Mouse (Mus musculus): ENCODE data around the gene Nagk.
"Not testable (repeated sequence)": the region's sequence is repeated elsewhere in the genome, so short reads cannot be mapped to it uniquely, and the experiment has no call there.

Nagk gene

GRCm38 (mm10) chr6:83794760-83795296 is at the start of gene Nagk:
Gene Nagk, plus strand, starts transcription at chr6:83794982.
- DNase-seq (ENCODE audit: low read depth, low spot score), result peak; percentile 93

DNA sequence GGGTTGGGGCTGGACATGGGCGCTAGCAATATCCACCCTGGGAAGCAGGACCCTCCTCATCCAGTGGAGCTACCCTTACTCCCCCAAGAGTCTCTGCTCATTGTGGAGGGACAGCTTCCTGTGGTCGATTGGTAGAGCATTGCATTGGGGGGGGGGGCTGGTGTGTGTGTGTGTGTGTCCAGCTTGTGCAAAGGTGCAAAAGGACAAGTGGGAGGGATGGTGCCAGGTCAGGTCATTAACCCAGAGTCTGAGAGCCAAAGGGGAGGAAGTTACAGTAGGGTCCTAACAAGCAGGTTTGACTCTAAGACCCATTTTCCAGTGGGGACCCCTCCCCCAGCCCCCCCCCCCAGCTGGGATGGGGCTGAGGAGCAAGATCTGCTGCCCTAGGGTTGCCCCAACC is 49.3 kb upstream of the Nagk start:
- DNase-seq (ENCODE audit: low read depth, low spot score), result no peak

GRCm38 (mm10) chr6:83749286-83749685 is 45.5 kb upstream of the Nagk start:
- DNase-seq (ENCODE audit: low read depth, low spot score), result no peak

GRCm38 (mm10) chr6:83750171-83750684 is 44.6 kb upstream of the Nagk start:
- peak; percentile 13 for DNase-seq (ENCODE audit: low read depth, low spot score)

DNA sequence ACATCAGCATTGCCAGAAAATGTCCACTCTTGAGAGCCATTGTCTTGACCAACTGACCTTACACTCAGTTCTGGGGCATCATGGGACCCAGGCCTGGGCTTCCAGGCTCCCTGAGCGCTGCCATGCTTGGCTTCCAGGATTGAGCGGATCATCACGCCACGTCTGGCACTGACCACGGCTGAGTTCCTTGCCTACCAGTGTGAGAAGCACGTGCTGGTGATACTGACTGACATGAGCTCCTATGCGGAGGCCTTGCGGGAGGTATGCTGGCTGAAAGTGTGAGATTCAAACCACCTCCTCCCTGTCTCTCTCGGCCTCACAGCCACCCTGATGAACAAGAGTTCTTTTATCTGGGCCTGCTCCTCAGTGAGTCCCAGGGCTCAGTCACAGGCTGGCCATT is 38.7 kb upstream of the Nagk start:
- no peak for DNase-seq (ENCODE audit: low read depth, low spot score)

DNA sequence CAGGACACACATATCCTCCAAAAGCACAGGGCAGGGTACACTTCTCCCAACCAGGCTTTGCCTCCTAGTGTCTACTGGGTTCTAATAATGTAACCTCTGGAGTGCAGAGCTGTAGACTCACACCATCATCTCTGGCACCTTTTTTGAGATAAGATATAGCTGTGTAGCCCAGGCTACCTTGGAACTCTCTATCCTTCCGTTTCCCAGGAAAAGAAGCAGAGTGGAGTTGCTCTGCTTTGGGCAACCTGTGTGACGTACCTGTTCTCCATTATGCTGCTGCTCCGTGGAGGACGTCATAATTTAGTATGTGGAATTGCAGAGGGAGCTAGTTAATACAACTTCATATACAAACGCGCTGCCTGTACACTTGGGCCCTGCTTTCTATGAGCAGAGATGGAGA is 32.4 kb upstream of the Nagk start, which contains the start of gene Ankrd53:
TSS of gene Ankrd53 (plus strand) at position 301 of the 400 bp plus-strand sequence.
- no peak for DNase-seq (ENCODE audit: low read depth, low spot score)

- DNase-seq (ENCODE audit: low read depth, low spot score), result no peak
Measured at GRCm38 (mm10) chr6:83762880-83763431, 31.8 kb upstream of the Nagk start.

DNA sequence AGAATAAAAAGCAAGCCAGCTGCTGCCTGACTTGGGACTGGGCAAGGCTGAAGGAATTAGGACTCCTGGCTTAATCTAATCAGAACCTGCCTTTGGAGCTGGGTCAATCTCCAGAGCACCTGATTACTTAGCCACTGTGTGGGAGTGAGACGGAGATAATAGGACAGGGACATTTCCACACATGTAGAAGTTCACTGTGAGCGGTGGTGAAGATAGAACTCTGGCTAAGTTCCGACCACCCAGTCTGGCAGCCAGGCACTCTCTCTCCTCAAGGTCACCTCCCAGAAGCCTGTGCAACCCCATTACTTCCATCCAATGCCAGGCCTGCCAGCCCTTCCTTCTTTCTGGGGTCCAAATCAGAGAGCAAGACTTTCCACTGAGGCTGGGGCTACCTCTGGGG is 27.8 kb upstream of the Nagk start:
- DNase-seq (ENCODE audit: low read depth, low spot score), result no peak

DNA sequence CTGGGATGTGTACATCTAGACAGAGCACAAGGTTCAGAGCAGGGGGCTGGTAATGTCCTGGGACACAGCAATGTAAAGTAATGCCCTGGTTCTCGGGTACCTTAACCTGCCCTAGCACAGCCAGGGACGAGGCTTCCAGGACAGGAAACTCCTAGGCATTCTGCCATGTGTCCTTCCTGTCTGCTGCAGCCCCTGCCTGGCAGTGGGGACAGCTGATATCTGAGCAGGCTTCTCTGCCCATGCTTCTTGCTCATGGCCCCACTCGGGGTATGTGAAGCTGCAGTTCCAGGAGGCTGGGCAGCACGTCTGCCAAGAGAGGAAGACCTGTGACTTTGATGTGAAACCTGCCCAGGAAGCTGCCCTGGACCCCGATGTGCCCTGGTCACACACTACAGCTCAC is 26.3 kb upstream of the Nagk start:
- DNase-seq (ENCODE audit: low read depth, low spot score), result peak; percentile 18

GRCm38 (mm10) chr6:83774126-83774525 is 20.7 kb upstream of the Nagk start:
- DNase-seq (ENCODE audit: low read depth, low spot score), result no peak

GRCm38 (mm10) chr6:83774781-83775563 is 19.8 kb upstream of the Nagk start:
- DNase-seq (ENCODE audit: low read depth, low spot score), result no peak

DNA sequence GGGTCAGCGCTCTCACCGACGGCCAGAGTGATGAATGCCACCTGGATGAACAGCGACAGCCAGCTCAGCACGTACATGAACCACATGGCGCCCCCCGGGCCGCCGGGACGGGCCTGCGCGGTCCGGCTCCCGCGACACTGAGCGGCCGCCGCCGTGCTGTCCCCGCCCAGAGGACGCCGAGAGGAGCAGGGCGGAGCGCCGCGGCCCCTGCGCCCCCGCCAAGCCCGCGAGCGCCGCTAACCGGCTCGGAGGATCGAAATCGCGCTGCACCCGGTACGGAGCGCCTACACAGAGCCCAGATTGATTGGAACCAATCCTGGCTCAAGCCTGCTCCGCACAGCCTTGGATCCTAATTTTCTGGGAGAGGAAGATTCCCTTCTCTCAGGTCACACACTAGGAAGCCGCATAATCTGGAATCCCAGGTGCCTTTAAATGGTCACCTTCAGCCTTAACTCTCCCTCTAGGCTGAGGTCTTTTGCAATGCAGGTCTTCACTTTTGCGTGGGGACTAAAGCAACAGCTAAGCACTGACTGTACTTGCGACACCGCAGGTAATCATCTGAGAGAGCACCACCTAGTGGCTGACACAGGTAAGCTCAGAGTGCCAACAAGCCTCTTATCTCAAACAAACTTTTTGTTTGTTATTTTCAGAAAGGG is 19.0 kb upstream of the Nagk start, which contains the start of gene Tex261:
TSS of gene Tex261 (minus strand) at position 176 of the 656 bp plus-strand sequence.
- peak; percentile 78 for DNase-seq (ENCODE audit: low read depth, low spot score)

- no peak for DNase-seq (ENCODE audit: low read depth, low spot score)
Measured at GRCm38 (mm10) chr6:83778306-83778705, 16.5 kb upstream of the Nagk start.

GRCm38 (mm10) chr6:83779026-83779425 is 15.8 kb upstream of the Nagk start:
- peak; percentile 27 for DNase-seq (ENCODE audit: low read depth, low spot score)

GRCm38 (mm10) chr6:83786426-83786825 is 8.4 kb upstream of the Nagk start:
- no peak for DNase-seq (ENCODE audit: low read depth, low spot score)

DNA sequence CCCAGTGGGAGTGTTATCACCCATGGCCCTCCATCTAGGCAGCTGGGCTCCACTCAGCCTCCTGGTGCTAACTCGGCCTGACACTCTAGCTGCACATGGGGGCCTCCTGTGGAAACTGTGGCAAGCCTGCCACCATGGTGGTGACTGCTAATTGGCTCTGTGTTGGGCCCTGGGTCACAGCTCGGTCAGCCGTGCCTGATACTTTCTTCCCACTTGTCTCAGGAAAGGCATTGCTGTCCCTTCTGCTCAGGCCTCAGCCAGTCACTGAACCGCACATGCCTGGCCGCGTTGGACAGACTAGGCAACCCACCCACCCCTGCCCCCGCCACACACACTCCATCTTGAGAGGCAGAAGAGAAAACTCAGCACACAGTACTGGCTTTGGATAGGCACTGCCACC is 6.2 kb upstream of the Nagk start:
- no peak for DNase-seq (ENCODE audit: low read depth, low spot score)

DNA sequence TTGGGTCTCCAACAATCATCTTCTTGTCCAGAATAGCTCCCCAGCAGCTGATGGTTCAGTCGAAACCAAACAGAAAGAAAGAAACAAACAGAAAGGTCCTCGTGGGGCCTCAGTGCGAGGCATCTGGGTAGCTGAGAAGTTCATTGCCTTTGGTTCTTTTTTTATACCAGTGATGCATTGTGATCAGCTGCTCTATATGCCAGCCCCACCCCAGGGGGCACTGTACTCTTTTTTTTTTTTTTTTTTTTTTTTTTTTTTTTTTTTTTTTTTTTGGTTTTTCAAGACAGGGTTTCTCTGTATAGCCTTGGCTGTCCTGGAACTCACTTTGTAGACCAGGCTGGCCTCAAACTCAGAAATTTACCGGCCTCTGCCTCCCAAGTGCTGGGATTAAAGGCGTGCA is 4.2 kb upstream of the Nagk start:
- DNase-seq (ENCODE audit: low read depth, low spot score), result not testable (repeated sequence)

DNA sequence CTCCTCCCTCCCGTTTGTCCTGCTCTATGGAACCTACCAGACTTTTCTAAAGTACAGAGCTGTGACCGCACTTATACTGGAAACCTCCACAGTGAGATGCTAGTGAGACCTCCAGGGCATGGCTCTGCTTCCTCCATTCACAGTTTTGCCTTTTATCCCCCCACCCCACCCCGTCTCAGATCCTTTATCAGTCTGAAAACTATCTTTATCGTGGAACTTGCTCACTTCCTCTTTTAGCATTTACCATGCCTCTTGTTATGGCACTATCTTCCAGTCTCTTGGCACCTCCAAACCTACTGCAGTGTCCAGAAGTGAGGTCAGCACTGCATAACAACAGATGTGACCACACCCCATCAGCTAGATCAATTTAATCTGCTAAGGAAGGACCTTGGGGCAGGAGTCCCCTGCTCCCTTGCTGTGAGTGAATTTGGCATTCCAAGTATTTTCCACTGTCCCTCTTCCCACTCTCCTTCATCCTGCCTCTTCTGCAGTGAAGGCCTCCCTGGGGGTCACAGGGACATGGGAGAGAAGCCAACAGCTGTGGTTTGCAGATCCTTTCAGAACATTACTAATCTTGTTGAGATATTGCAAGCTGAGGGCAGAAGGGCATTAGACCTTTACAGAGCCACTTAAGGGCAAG is 3.4 kb upstream of the Nagk start:
- DNase-seq (ENCODE audit: low read depth, low spot score), result peak; percentile 35

DNA sequence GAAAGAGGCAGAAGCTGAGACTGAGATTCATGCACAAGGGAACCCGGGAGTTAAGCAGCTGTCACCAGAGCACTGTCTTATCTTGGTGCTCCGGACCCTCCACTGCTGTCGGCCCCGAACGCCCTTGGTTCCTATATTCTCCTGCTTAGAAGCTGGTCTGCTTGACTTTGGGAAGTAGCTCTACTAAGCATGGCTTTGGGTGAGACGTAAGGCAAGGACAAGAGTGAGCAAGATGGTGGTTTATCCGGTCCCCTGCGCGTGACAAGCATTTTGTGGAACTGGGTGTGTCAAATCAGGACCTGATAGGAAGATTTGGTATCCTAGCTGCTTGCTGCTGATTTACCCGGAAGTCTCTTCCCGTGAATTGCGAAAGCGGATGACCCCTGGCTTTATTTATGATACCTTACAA is 714 bp downstream of the Nagk start:
- peak; percentile 30 for DNase-seq (ENCODE audit: low read depth, low spot score)

- no peak for DNase-seq (ENCODE audit: low read depth, low spot score)
Measured at GRCm38 (mm10) chr6:83796686-83797085, 1.9 kb downstream of the Nagk start.

- DNase-seq (ENCODE audit: low read depth, low spot score), result no peak
Measured at GRCm38 (mm10) chr6:83802033-83802432, 7.3 kb downstream of the Nagk start.

- DNase-seq (ENCODE audit: low read depth, low spot score), result no peak
Measured at GRCm38 (mm10) chr6:83802846-83803245, 8.1 kb downstream of the Nagk start.

Measured in skeletal muscle tissue, adult 2 months (tissue).